Mouse (Mus musculus) liver, postnatal 0 days (tissue): Measurements from ENCODE around the gene Cradd. TPM values are rescaled to one million over a fixed set of nuclear protein-coding genes. Genes with fewer than 3 reads are reported as not detected.

Source experiments
- ATAC-seq: fragments of 200-750 bp; cut with Nextera tagmentation; 2 replicates; pipeline ENCODE4 v1.8.0; 2017; ENCODE audit warnings: mild to moderate bottlenecking, moderate library complexity
- DNase-seq: peaks from one replicate; pipeline ENCODE4 v3.0.0-alpha.2; 2016
- H3K27ac ChIP-seq: fragments of 300-500 bp; sonication (generic); 2 replicates; pipeline ENCODE4 v1.5.1; 2014; ENCODE audit warnings: antibody characterized with exemption, moderate library complexity, mild to moderate bottlenecking, low read depth
- H3K27me3 ChIP-seq: fragments of 300-500 bp; sonication (generic); 2 replicates; pipeline ENCODE4 v1.6.1; 2014; ENCODE audit warnings: low read length, control low read depth, mixed read lengths; ENCODE audit not compliant: insufficient read depth
- H3K36me3 ChIP-seq: fragments of 300-500 bp; sonication (generic); replicated peaks from 2 replicates; pipeline ENCODE4 v1.6.1; 2014; ENCODE audit warnings: mild to moderate bottlenecking, control low read depth, low read length, moderate library complexity, mixed read lengths; ENCODE audit not compliant: insufficient read depth
- H3K4me1 ChIP-seq: fragments of 300-500 bp; sonication (generic); 2 replicates; pipeline ENCODE4 v1.6.1; 2014; ENCODE audit warnings: antibody characterized with exemption, mild to moderate bottlenecking, control low read depth; ENCODE audit not compliant: insufficient read depth
- H3K4me2 ChIP-seq: fragments of 300-500 bp; sonication (generic); 2 replicates; pipeline ENCODE4 v1.6.1; 2014; ENCODE audit warnings: low read depth, mild to moderate bottlenecking, low read length, moderate library complexity, mixed read lengths
- H3K4me3 ChIP-seq: fragments of 300-500 bp; sonication (generic); 2 replicates; pipeline ENCODE4 v1.5.1; 2014; ENCODE audit warnings: low read depth, low read length
- H3K9ac ChIP-seq: fragments of 300-500 bp; sonication (generic); replicated peaks from 2 replicates; pipeline ENCODE4 v1.6.1; 2014; ENCODE audit warnings: mild to moderate bottlenecking, moderate library complexity
- H3K9me3 ChIP-seq: fragments of 300-500 bp; sonication (generic); 2 replicates; pipeline ENCODE4 v1.6.1; 2016; ENCODE audit warnings: mild to moderate bottlenecking, control low read depth, low read length, mixed read lengths
- CTCF ChIP-seq: sonication (generic); IDR thresholded peaks from 2 replicates; pipeline ENCODE4 v1.5.1; 2016; ENCODE audit warnings: antibody characterized with exemption, low read depth
- EP300 ChIP-seq: IDR thresholded peaks from 2 replicates; pipeline ENCODE4 v1.6.1; 2016; ENCODE audit warnings: antibody characterized with exemption, low read depth, mild to moderate bottlenecking
- WGBS: fragments of 180-500 bp; shearing (Covaris S2); extraction: QIAGEN DNeasy Blood & Tissue Kit; methylation state at CpG from one replicate; pipeline ENCODE4 v1.1.7; 2014; ENCODE audit not compliant: insufficient replicate concordance; 5-methylcytosine and 5-hydroxymethylcytosine counted together
- polyA plus RNA-seq: library from polyadenylated mRNA; unstranded; fragments of >200 nt; fragmentation: Nextera tagmentation; extraction: Ambion mirVana; gene quantifications from 2 replicates; pipeline ENCODE4 v1.2.1, GENCODE M21; 2015

Cradd gene
- polyA plus RNA-seq, 1 experiment from 2014 or later = 6.5 TPM

DNA sequence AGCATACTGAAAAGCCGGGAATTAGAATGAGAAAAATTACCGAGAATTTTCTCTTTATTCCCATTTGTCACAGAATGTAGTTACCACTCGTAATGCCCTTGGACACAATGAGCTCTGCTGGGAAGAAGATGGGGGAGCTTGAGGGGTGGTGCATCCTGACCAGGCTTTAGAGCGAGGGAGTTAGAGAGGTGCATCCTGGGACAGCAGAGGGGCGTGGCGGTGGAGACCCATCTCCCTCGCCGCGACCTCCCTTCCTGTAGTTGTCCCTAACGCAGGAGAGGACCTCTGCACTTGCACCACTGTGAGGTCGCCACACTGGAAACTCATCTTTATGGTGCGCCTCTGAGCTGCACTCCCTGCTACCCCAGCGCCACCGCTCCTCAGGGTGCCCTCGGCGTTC, 72.3 kb downstream of the Cradd start:
- Histone ChIP-seq H3K4me1 (peaks cover 24% of the 10 kb centered on the region), H3K36me3 (no peaks in the 10 kb centered on the region), H3K4me2 (no peak overlapping the region), H3K9ac (no peak overlapping the region), H3K9me3 (no peaks in the 10 kb centered on the region), H3K27ac (no peak overlapping the region), H3K27me3 (no peaks in the 10 kb centered on the region), H3K4me3 (no peak overlapping the region)
- WGBS = 78% methylated on average over 16 of the region's 16 CpGs
- no peak for ATAC-seq
- no peak for TF ChIP-seq CTCF
- no peak for TF ChIP-seq EP300
- DNase-seq = no peak

DNA sequence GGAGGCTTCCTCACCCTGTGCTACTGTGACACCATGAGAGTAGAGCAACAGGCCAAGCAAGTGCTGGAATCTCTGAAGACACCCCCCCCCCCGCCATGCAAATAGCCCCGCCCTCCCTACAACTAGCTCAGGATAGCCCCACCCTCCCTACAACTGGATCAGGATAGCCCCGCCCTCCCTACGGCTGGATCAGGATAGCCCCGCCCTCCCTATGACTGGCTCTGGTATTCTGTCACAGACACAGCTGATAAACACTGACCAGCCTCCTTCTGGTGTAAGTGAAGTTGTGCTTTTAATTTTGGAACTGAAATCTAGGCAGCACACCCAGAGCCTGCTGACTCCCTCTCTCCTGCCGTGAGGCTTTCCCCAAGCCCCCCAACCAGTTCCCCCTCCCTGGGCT, 75.6 kb downstream of the Cradd start:
- Histone ChIP-seq H3K27ac (no peak overlapping the region), H3K4me1 (peaks cover 2% of the 10 kb centered on the region), H3K27me3 (no peaks in the 10 kb centered on the region), H3K9ac (no peak overlapping the region), H3K9me3 (no peaks in the 10 kb centered on the region), H3K4me3 (no peak overlapping the region), H3K36me3 (no peaks in the 10 kb centered on the region), H3K4me2 (no peak overlapping the region)
- 47% methylated on average over 6 of the region's 6 CpGs for WGBS
- TF ChIP-seq CTCF = no peak
- no peak for TF ChIP-seq EP300
- no peak for ATAC-seq
- DNase-seq = peak; percentile 26

DNA sequence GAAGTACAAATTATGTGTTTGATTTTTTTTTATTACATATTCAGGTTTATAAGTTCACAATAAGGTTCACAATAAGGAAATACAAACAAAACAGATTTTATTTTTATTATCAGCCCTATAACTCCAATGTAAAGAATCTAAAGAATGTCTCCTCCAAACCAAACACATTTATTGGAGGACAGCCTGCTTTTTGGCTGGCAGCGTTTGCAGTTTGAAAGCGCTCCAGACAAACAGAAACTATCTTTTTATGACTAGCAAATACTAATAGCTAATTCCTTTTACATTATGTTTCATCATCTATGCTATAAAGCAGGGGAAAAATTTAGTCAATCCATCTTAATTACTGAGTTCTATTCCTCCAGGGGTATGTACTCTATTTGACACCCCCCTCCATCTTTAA, 77.2 kb downstream of the Cradd start:
- H3K27me3 ChIP-seq = no peaks in the 10 kb centered on the region
- no peak overlapping the region for H3K9ac ChIP-seq
- TF ChIP-seq CTCF (no peak), EP300 (no peak)
- no peak overlapping the region for H3K4me2 ChIP-seq
- peaks cover 2% of the 10 kb centered on the region for H3K4me1 ChIP-seq
- ATAC-seq (no peak), DNase-seq (no peak)
- H3K9me3 ChIP-seq = no peaks in the 10 kb centered on the region
- no peaks in the 10 kb centered on the region for H3K36me3 ChIP-seq
- no peak overlapping the region for H3K27ac ChIP-seq
- WGBS = 69% methylated on average over 2 of the region's 2 CpGs
- no peak overlapping the region for H3K4me3 ChIP-seq

DNA sequence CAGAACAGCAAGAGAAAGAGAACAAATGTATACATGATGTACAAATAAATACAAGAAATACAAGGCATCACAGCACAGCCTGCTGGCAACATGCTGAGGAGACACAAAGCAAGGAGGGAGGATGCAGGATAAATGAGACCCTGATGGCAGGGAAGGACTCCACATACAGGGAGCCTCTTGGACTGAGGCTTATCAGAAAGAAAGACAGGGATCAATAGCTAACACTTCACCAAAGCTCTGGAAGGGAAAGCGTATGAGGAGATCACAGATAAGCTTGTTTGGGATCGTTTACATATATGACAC, 78.3 kb downstream of the Cradd start:
- Histone ChIP-seq H3K27ac (no peak overlapping the region), H3K4me3 (no peak overlapping the region), H3K27me3 (no peaks in the 10 kb centered on the region), H3K36me3 (no peaks in the 10 kb centered on the region), H3K9ac (no peak overlapping the region), H3K9me3 (no peaks in the 10 kb centered on the region), H3K4me1 (peaks cover 2% of the 10 kb centered on the region), H3K4me2 (no peak overlapping the region)
- DNase-seq (no peak), ATAC-seq (no peak)
- WGBS = 62% methylated on average over 2 of the region's 2 CpGs
- peak; percentile 44 for TF ChIP-seq CTCF
- no peak for TF ChIP-seq EP300

DNA sequence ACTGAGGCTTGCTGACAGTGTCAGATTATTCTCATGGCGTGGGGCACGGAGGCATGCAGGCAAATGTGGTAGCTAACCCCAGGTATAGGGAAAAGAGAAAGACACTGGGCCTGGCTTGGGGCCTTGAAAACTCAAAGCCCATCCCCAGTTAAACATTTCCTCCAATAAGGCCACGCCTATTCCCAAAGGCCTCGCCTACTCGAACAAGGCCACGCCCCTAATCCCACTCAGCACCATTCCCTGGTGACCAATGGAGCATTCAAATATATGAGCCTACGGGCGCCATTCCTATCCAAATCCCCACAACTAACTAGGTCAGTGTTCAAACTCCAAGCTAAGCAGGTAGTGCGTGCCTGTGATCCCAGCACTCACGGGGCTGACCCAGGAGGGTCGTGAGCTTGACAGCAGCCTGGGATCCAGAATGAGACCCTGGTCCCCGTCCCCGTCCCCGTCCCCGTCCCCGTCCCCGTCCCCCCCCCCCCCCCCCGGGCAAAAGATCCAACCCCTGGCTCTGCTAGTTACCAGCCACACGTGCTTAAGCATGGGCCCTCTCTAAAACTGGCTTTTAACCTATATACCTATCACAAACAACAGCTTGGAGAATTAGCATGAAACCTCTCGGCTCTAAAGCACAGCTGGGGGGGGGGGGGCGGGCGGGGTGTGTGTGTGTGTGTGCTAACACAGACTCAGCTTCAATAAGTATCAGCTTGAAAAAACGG, 78.8 kb downstream of the Cradd start:
- ATAC-seq = peak; percentile 47
- H3K4me2 ChIP-seq = no peak overlapping the region
- 72% methylated on average over 15 of the region's 23 CpGs for WGBS

GRCm38 (mm10) chr10:95239196-95240069, 84.5 kb downstream of the Cradd start:
- Histone ChIP-seq H3K9ac (no peak overlapping the region), H3K4me1 (peaks cover 16% of the 10 kb centered on the region), H3K4me2 (no peak overlapping the region), H3K36me3 (no peaks in the 10 kb centered on the region), H3K9me3 (no peaks in the 10 kb centered on the region), H3K27me3 (no peaks in the 10 kb centered on the region), H3K27ac (no peak overlapping the region), H3K4me3 (no peak overlapping the region)
- no peak for DNase-seq
- whole genome bisulfite sequencing = 75% methylated on average over 13 of the region's 13 CpGs
- no peak for ATAC-seq
- TF ChIP-seq CTCF = no peak
- no peak for TF ChIP-seq EP300

More for the DNA sequence above, 78.8 kb downstream of the Cradd start:
- H3K9ac ChIP-seq = no peak overlapping the region
- H3K27ac ChIP-seq = no peak overlapping the region
- no peak for DNase-seq
- H3K9me3 ChIP-seq = no peaks in the 10 kb centered on the region
- no peak overlapping the region for H3K4me3 ChIP-seq
- H3K4me1 ChIP-seq = peaks cover 2% of the 10 kb centered on the region
- no peaks in the 10 kb centered on the region for H3K27me3 ChIP-seq
- TF ChIP-seq EP300 (no peak), CTCF (no peak)
- H3K36me3 ChIP-seq = no peaks in the 10 kb centered on the region
